ENCODE assay signal across 8 mouse cellular contexts in genomic region chr13:19394171-19394570, GRCm38 (mm10). TPM values are rescaled to one million over a fixed set of nuclear protein-coding genes. Genes with fewer than 3 reads are reported as not detected.
DNase-seq lines count a peak whose midpoint lies in the region; ATAC-seq lines count a peak whose summit lies in the region.

No protein-coding gene starts in this region.

- no peak for DNase-seq in kidney, adult 18-20 months
- DNase-seq in embryonic facial prominence, embryonic 14.5 days (ENCODE audit: low spot score): peak; percentile 38
- DNase-seq in kidney, postnatal 14 days: peak; percentile 17
- no peak for DNase-seq in thymus, postnatal 10 days (ENCODE audit: low spot score in 2 of 2)
- DNase-seq in adrenal gland, adult 2 months: no peak
- no peak for DNase-seq in Muller cell, postnatal 12 days (ENCODE audit: inconsistent ontology term)

- peak overlapping the region; percentile 60 for H3K4me2 ChIP-seq in kidney, embryonic 15.5 days
- peak overlapping the region; percentile 55 for H3K4me2 ChIP-seq in embryonic facial prominence, embryonic 14.5 days (ENCODE audit: low read depth, low read length)

- no peak overlapping the region for H3K9ac ChIP-seq in kidney, embryonic 15.5 days
- no peak overlapping the region for H3K9ac ChIP-seq in embryonic facial prominence, embryonic 14.5 days (ENCODE audit: low read depth, low read length)

- no peaks in the 10 kb centered on the region for H3K9me3 ChIP-seq in kidney, embryonic 15.5 days (replicated peaks)
- H3K9me3 ChIP-seq in embryonic facial prominence, embryonic 14.5 days (ENCODE audit: control insufficient read depth, low read length): no peaks in the 10 kb centered on the region

- ATAC-seq in kidney, embryonic 15.5 days (replicated peaks; ENCODE audit: low FRiP score): peak; percentile 64
- no peak for ATAC-seq in embryonic facial prominence, embryonic 14.5 days (ENCODE audit: low read depth)

- H3K79me2 ChIP-seq in macrophage (ENCODE audit: inconsistent target): peaks cover 59% of the 10 kb centered on the region

- peaks cover 28% of the 10 kb centered on the region for H3K4me1 ChIP-seq in kidney, embryonic 15.5 days
- H3K4me1 ChIP-seq in embryonic facial prominence, embryonic 14.5 days (ENCODE audit: control insufficient read depth, insufficient read depth, low read length): peaks cover 10% of the 10 kb centered on the region

- no peak overlapping the region for H3K27ac ChIP-seq in kidney, embryonic 15.5 days
- no peak overlapping the region for H3K27ac ChIP-seq in embryonic facial prominence, embryonic 14.5 days (replicated peaks; ENCODE audit: low read depth, low read length)
- peak overlapping the region; percentile 65; the same call in 1 of the 2 replicates for H3K27ac ChIP-seq in macrophage

- 10% methylated on average over 4 of the region's 4 CpGs for WGBS in kidney, embryonic 15.5 days
- 28% methylated on average over 4 of the region's 4 CpGs for WGBS in embryonic facial prominence, embryonic 14.5 days
- 67% methylated on average over 4 of the region's 4 CpGs for WGBS in macrophage (ENCODE audit: missing documents)

- H3K36me3 ChIP-seq in kidney, embryonic 15.5 days: no peaks in the 10 kb centered on the region
- 0 out of 2 replicates have a peak, but pooled peaks cover 4% of the 10 kb centered on the region for H3K36me3 ChIP-seq in embryonic facial prominence, embryonic 14.5 days (ENCODE audit: control insufficient read depth, insufficient read depth, low read length)
- H3K36me3 ChIP-seq in macrophage (ENCODE audit: inconsistent target): no peaks in the 10 kb centered on the region; the same call in 1 of the 2 replicates

- H3K27me3 ChIP-seq in kidney, embryonic 15.5 days: no peaks in the 10 kb centered on the region
- H3K27me3 ChIP-seq in embryonic facial prominence, embryonic 14.5 days (replicated peaks; ENCODE audit: control insufficient read depth, insufficient read depth, low read length): no peaks in the 10 kb centered on the region

- peak overlapping the region; percentile 20 for H3K4me3 ChIP-seq in kidney, embryonic 15.5 days (replicated peaks)
- H3K4me3 ChIP-seq in embryonic facial prominence, embryonic 14.5 days (ENCODE audit: low read depth, low read length): peak overlapping the region; percentile 94
- peak overlapping the region; percentile 61 for H3K4me3 ChIP-seq in macrophage (ENCODE audit: inconsistent target)

RNA-seq across cellular contexts. Expression of gene Stard3nl, which starts 1.4 kb away (rescaled TPM):
- polyA plus RNA-seq in kidney, embryonic 15.5 days (2015; fragmentation: Nextera tagmentation; extraction: Ambion mirVana): 103 and 112 TPM in 2 replicates
- 97.8 and 101 TPM in 2 replicates for polyA plus RNA-seq in embryonic facial prominence, embryonic 14.5 days (2014; fragmentation: Nextera tagmentation; extraction: Ambion mirVana)
- 100 to 1,000 TPM in 8 of 26 experiments, 10 to 100 TPM in 18; 12.4 to 130 (median 71.7) TPM for total RNA-seq in macrophage (2018; cell fraction: chromatin; rRNA removed)
- 100 to 1,000 TPM in 4 of 26 experiments, 10 to 100 TPM in 22; 59.5 to 113 (median 80.3) TPM for total RNA-seq in macrophage (2018; cell fraction: cytosol; rRNA removed)
- 100 to 1,000 TPM in 6 of 26 experiments, 10 to 100 TPM in 20; 28.4 to 122 (median 79.1) TPM for total RNA-seq in macrophage (2018; cell fraction: nucleus; rRNA removed)
- polyA plus RNA-seq in macrophage (2018): 27.8 to 97.5 TPM (median 94.7 TPM) in 3 replicates
- total RNA-seq in adrenal gland, adult 2 months (2021): 10 to 100 TPM; 22.9 to 36.2 TPM
- 5.4 and 9.8 TPM in 2 replicates for polyA plus RNA-seq in adrenal gland, adult 2 months (2012; rRNA removed)

Comparison
In these comparisons a context has a peak if more than half of its experiments do, and no peak if none do; other contexts are left out.
1. DNase-seq: peak in embryonic facial prominence, embryonic 14.5 days (single experiment) and kidney, postnatal 14 days (single experiment); none in kidney, adult 18-20 months (single experiment), thymus, postnatal 10 days (0 of 2), adrenal gland, adult 2 months (single experiment) and Muller cell, postnatal 12 days (single experiment).
2. H3K4me3 ChIP-seq: peak in every context shown above with its lines; median percentile 94 in embryonic facial prominence, embryonic 14.5 days; 61 in macrophage; 20 in kidney, embryonic 15.5 days.